Mouse (Mus musculus): Measurements from ENCODE around the gene Ufsp1. TPM values are rescaled to one million over a fixed set of nuclear protein-coding genes. Genes with fewer than 3 reads are reported as not detected.

Ufsp1 gene
- total RNA-seq, 2 experiments from 2014 or later, result 8.8 to 10.2 TPM

DNA sequence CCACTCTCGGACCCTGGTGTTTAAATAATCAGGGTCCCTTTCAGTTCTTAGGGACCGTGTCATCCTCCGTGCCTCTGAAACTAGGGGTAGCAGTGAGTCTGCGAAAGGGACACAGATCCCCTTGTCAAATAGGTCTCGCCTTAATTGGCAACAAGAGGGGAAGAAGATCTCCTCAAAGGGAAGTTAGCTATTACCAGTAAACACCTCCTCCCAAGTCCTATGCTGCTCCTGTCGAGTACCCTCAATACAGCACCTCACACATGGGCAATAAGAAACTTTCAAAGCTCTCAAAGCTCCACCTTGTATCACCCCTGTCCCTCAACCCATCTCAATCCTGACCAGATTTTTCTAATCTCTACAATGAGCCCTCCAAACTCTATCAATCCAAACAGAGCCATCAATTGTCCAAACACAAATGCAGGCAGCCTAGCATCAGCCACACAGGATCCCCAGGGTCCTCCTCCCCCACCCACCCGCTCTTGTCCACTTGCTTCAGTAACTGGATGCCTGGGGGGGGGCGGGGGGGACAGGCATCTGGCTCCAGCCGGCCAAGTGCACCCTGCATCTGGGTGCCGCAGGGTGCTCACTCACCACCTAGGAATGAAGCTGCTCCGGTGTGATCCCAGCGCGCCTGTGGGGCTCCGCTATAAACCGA is 38.6 kb downstream of the Ufsp1 start:
- DNase-seq (ENCODE audit: low spot score in 2 of 2), result no peak

DNA sequence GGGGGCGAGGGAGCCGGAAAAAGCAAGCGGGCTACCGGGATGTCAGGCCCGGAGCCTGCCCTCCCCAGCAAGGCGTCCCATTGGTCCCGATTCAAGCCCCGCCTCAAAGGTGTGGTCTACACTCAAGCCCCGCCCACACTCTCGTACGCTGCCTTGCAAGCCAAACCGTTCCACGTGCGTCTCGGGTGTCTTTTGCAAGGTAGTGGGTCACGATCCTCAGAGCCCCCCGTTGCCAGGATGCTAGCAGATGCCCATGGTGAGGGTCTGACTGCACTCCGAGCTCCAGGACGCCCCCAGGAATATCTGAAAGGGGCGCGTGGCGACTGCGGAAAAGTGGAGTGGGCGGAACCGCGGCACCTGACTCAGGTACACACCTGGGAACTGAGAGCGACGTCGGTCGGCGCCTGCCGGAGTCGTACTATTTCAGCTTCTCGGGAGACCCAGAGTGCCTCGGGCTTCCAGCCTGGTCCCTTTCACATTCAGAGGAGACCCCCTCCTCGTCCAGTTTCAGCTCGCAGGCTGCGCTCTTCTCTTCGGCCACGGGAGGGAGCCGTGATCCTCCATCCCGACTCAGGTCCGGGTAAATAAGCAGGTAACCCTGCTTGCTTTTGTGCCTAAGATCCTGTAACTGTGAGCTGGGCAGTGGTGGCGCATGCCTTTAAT is 39.2 kb downstream of the Ufsp1 start, which contains the start of gene Slc12a9:
TSS of gene Slc12a9 (minus strand) at position 86 of the 663 bp plus-strand sequence.
- DNase-seq (ENCODE audit: low spot score in 2 of 2), result peak; percentile 90 to 91

DNA sequence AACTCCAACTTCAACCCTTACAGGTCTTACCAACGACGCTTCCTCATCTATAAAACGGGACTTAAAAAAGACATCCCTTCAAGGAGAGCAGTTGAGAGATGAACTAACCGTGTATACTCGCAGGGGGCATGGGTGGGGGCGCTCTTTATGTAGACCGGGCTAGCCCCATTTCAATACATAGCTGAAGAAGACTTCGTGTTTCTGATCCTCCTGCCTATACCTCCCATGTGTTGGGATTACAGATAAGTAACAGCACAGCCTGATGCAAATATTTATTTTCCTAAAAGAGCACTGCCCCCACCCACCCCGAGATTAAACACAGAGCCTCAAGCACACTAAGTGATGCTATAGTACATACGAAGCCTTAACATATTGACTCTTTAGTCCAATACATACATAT is 39.9 kb downstream of the Ufsp1 start:
- no peak for DNase-seq (ENCODE audit: low spot score in 2 of 2)

DNA sequence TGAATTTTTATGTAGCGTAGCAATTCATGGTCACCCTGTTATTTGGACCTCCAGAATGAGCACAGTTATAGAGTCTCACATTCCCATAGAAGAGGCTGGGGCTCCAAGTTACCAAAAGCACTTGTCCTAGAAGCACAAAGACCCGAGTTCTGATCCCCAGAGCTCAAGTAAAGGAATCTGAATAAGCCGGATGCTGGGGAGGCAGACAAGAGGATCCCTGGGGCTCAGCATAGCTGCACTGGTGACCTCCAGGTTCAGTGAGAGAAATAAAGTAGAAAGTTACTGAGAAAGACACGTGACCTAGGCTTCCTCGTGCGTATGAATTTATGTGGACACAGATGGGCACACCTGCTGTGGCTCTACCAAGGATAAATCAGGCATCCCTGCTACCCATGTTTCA is 40.6 kb downstream of the Ufsp1 start:
- DNase-seq (ENCODE audit: low spot score in 2 of 2), result no peak

DNA sequence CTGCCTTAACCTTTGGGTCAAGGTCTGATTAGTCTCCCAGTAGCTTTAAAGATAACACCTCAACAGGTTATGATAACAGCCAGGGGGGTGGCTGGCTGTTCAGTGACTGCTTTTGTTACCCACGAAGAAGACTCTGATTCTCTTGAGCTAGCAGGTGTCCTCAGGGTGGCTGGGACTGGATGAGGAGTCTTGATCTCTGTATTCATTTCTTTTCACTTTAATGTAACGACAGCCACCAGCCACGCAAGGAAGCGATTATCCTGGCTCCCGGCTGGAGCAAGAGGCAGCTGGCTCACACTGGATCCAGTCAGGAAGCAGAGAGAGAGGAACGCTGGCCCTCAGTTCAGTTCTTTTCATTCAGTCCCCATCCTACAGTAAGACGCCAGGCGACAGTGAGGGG is 42.8 kb downstream of the Ufsp1 start:
- DNase-seq (ENCODE audit: low spot score in 2 of 2), result no peak

DNA sequence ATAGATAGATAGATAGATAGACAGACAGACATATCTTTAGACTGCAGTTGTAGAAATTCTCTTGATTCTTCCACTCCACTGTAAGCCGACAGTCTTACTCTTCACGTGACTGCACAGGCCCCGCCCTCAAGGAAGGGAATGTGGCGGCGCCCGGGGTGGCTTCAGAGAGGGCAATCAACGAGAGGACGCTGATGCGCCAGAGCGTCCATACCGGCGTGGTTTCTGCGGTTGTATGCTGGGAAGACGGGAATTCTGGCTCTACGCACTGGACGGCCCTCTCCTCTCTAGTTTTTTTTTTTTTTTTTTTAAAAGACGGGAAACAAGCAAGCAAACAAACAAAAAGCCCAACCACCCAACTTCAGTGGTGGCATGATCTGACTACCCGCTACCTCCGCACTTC is 43.8 kb downstream of the Ufsp1 start:
- peak; percentile 82 to 85 for DNase-seq (ENCODE audit: low spot score in 2 of 2)

DNA sequence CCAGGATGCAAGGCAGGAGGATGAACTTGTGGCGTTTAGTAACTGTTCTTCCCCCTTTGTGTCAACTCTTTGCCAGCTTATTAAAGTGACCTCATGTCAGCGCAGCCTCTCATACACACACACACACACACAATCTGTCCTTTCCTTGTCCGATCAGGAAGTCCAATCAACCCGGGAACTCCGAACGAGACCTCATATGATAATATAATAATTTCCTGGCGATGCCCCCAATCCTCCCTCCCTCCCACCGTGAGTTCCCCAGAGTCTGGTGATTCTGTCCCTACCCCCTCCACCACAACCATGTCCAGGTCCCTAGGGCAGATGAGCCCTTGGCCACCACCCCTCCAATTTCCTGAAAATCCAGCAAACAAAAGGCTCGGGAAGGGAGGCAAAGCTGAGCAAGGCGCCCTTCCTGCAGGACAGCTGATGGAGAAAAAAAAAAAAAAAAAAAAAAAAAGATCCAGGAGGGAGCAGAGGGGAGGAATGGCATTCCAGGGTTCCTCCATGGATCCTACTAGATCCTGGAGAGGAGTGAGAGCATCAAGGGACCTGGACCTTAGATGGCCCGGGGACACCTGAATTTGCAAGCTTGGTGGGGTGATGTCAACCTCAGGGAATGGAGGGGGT is 44.3 kb downstream of the Ufsp1 start:
- DNase-seq (ENCODE audit: low spot score in 2 of 2), result no peak

DNA sequence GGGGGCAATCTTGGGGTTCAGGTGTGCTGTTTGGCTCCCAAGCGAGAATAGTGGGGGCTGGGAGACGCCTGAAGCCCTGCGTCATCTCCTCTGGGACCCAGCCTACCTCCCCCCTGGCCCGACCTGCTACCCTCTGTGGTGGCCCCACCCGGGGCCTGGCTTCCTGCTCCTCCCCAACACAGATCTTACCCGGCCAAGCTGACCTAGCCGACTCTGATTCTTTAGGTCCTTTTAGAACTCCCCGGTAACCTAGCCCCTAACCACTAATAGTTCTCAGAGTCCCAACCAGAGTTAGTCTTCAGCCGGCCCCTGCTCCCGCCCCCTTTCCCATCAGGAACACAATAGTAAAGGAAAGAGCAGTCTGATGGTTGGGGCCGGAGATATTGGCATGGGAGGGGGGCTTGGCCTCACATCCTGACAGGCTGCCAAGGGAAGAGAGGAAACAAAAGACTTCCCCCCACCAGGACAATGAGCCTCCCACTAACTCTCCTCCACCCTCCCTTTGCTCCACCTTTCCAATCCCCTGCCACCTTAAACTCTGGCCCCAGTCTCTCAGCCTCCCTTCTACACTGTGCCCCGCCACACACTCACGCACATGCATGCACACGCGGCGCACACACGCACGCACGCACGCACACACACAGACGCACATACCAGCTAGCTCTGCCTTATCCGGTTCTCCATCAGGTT is 45.0 kb downstream of the Ufsp1 start:
- peak in 1 of 2 experiments; percentile 43 for DNase-seq (ENCODE audit: low spot score in 2 of 2)

DNA sequence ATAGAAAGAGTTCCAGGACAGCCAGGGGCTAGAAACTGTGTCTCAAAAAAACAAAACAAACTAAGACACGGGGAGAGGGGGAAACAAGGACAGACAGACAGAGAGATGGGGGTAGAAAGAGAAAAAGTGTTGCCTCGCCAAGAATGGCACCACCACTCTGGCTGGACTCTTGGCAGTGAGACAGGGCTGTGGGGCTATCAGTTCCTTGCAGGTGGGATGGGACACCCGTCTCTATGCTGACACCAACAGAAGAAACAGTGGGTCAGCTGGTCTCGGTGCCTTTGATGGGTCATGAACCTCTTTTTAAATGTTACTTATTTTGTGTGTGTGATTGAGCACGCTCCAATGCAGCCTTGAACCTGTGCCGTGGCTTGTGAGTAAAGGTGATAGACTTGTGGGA is 45.8 kb downstream of the Ufsp1 start:
- no peak for DNase-seq (ENCODE audit: low spot score in 2 of 2)

DNA sequence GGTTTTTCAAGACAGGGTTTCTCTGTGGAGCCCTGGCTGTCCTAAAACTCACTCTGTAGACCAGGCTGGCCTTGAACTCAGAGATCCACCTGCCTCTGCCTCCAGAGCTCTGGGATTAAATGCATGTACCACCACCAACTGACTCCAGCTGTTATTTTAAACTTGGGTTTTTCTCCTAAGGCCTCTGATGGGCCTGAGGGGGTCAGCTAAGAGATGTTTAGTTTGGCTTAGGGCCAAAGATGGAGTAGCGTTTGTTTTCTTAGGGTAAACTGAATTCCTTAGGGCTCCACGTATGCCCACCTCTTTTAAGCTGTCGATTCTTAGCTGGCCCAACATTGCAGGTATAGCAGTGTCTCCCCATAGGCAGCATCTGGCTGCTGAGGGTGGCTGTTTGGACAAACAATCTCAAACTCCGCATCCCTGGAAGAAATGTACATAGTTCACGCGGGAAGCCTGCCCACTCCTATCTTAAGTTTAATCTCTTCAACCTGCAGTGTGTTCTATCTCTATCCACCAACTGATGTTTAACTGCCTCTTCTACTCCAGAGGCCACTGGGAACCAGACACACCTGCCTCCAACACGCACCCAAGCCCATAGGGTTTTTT is 48.1 kb downstream of the Ufsp1 start:
- no peak for DNase-seq (ENCODE audit: low spot score in 2 of 2)

DNA sequence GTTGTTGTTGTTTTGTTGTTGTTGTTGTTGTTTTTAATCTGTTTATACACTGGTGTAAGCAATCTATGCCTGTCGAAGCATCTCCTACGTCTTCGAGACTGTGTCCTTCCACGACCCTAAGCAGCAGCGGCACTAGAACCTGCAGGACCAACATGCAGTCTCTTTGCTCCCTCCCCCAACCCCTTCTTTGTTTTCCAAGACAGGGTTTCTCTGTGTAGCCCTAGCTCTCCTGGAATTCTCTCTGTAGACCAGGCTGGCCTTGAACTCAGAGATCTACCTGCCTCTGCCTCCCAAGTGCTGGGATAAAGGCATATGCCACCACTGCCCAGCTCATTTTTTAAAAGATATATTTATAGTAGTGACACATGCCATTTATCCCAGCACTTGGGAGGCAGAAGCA is 49.0 kb downstream of the Ufsp1 start:
- DNase-seq (ENCODE audit: low spot score in 2 of 2), result no peak

DNA sequence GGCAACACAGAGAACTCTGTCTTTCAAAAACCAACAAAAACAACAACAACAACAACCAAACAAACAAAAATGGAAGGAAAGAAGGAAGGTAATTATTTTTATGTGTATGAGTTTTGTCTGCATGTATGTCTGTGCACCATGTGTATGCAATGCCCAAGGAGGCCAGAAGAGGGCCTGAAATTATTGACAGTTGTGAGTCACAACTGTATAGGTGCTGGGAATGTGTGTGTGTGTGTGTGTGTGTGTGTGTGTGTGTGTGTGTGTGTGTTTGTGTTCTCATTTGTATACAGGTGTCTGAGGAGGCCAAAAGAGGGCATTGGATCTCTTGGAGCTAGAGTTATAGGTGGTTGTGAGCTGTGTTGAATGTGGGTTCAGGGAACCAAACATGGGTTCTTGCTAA is 49.4 kb downstream of the Ufsp1 start:
- DNase-seq (ENCODE audit: low spot score in 2 of 2), result no peak

Small RNA genes within 50 kb of the gene (microRNA-seq; reads per million reads assigned to microRNA genes)
- gene Mir7036 (ENCODE audit: borderline number of aligned reads in 2 of 2) (0.95 to 1.8 reads per million in 2 experiments), gene Mir8116 (ENCODE audit: borderline number of aligned reads in 2 of 2) (0.47 to 0.61 reads per million in 2 experiments)

Other genes with a start within 250 kb of the Ufsp1 start
- gene Ap1s1, start 248.5 kb upstream of the Ufsp1 start, total RNA-seq (2021), result 10 to 100 TPM; 90.6 to 96.8 TPM
- gene Serpine1, start 222.4 kb upstream of the Ufsp1 start, total RNA-seq (2021), result 10 to 100 TPM in 1 of 2 experiments, 1 to 10 TPM in 1; 3.3 to 17.1 TPM
- 10 to 100 TPM; 39.1 to 42.2 TPM for gene Trim56, start 178.4 kb upstream of the Ufsp1 start, total RNA-seq (2021)
- gene Muc3, start 145.3 kb upstream of the Ufsp1 start, total RNA-seq (2021), result not detected
- under 1 TPM; 0.20 to 0.32 TPM for gene Muc3a, start 82.2 kb upstream of the Ufsp1 start, total RNA-seq (2021)
- 10 to 100 TPM; 10.0 to 12.9 TPM for gene Ache, start 7.1 kb upstream of the Ufsp1 start, total RNA-seq (2021)
- 100 to 1,000 TPM; 169 to 174 TPM for gene Srrt, start 13.0 kb downstream of the Ufsp1 start, total RNA-seq (2021)
- 10 to 100 TPM; 30.1 to 39.4 TPM for gene Trip6, start 19.8 kb downstream of the Ufsp1 start, total RNA-seq (2021)
- 1 to 10 TPM; 8.4 to 8.6 TPM for gene Slc12a9, start 39.0 kb downstream of the Ufsp1 start, total RNA-seq (2021)
- 10 to 100 TPM; 42.4 to 47.0 TPM for gene Ephb4, start 55.5 kb downstream of the Ufsp1 start, total RNA-seq (2021)
- gene Zan, start 182.4 kb downstream of the Ufsp1 start, total RNA-seq (2021), result not detected
- gene Pop7, start 207.9 kb downstream of the Ufsp1 start, total RNA-seq (2021), result 10 to 100 TPM; 23.5 to 24.7 TPM
- gene Gigyf1, start 223.9 kb downstream of the Ufsp1 start, total RNA-seq (2021), result 10 to 100 TPM; 27.6 to 36.4 TPM
- not detected for gene Epo, start 238.6 kb downstream of the Ufsp1 start, total RNA-seq (2021)
- gene Gnb2, start 238.9 kb downstream of the Ufsp1 start, total RNA-seq (2021), result 100 to 1,000 TPM; 517 to 525 TPM

Measured in adrenal gland, adult 18-20 months (tissue).